Mouse (Mus musculus): ENCODE data around the gene Krtcap3. TPM values are rescaled to one million over a fixed set of nuclear protein-coding genes. Genes with fewer than 3 reads are reported as not detected.

The Krtcap3 gene
- polyA plus RNA-seq, 1 experiment from 2014 or later, result 71.9 TPM

GRCm38 (mm10) chr5:31298486-31298885, 47.0 kb downstream of the Krtcap3 start:
- no peak overlapping the region for H3K4me3 ChIP-seq (ENCODE audit: low read depth, low read length)
- no peak overlapping the region for H3K4me2 ChIP-seq (ENCODE audit: low read length)
- DNase-seq (ENCODE audit: low spot score), result no peak
- H3K9me3 ChIP-seq (ENCODE audit: control insufficient read depth, low read length), result no peaks in the 10 kb centered on the region
- H3K27ac ChIP-seq (ENCODE audit: low read depth), result no peak overlapping the region
- H3K4me1 ChIP-seq (replicated peaks; ENCODE audit: control insufficient read depth, insufficient read depth, low read length), result peaks cover 9% of the 10 kb centered on the region
- ATAC-seq (replicated peaks; ENCODE audit: low FRiP score, low TSS enrichment, low read depth), result no peak
- H3K9ac ChIP-seq (ENCODE audit: low read length), result no peak overlapping the region
- peaks cover 12% of the 10 kb centered on the region for H3K36me3 ChIP-seq (ENCODE audit: control insufficient read depth, insufficient read depth, low read length)
- no peaks in the 10 kb centered on the region for H3K27me3 ChIP-seq (replicated peaks; ENCODE audit: control insufficient read depth, insufficient read depth, low read length)
- WGBS, result 45% methylated on average over 2 of the region's 2 CpGs

- Histone ChIP-seq H3K4me1 (replicated peaks; ENCODE audit: control insufficient read depth, insufficient read depth, low read length) (no peaks in the 10 kb centered on the region), H3K27me3 (replicated peaks; ENCODE audit: control insufficient read depth, insufficient read depth, low read length) (no peaks in the 10 kb centered on the region), H3K4me2 (ENCODE audit: low read length) (no peak overlapping the region), H3K27ac (ENCODE audit: low read depth) (no peak overlapping the region), H3K9me3 (ENCODE audit: control insufficient read depth, low read length) (no peaks in the 10 kb centered on the region), H3K4me3 (ENCODE audit: low read depth, low read length) (no peak overlapping the region), H3K36me3 (ENCODE audit: control insufficient read depth, insufficient read depth, low read length) (no peaks in the 10 kb centered on the region), H3K9ac (ENCODE audit: low read length) (no peak overlapping the region)
- no peak for DNase-seq (ENCODE audit: low spot score)
- 70% methylated on average over 8 of the region's 8 CpGs for WGBS
- ATAC-seq (replicated peaks; ENCODE audit: low FRiP score, low TSS enrichment, low read depth), result no peak
These were observed 50.4 kb downstream of the Krtcap3 start for GRCm38 (mm10) chr5:31301866-31302265.

Other genes starting within 250 kb of the Krtcap3 start
- gene Atraid, start 203.4 kb upstream of the Krtcap3 start, polyA plus RNA-seq (2014; fragmentation: Nextera tagmentation; extraction: Ambion mirVana), result 170 and 178 TPM in 2 replicates
- gene Slc5a6, start 202.8 kb upstream of the Krtcap3 start, polyA plus RNA-seq (2014; fragmentation: Nextera tagmentation; extraction: Ambion mirVana), result 12.2 and 12.3 TPM in 2 replicates
- gene Cad, start 196.9 kb upstream of the Krtcap3 start, polyA plus RNA-seq (2014; fragmentation: Nextera tagmentation; extraction: Ambion mirVana), result 31.2 and 32.4 TPM in 2 replicates
- not detected in 2 replicates for gene Dnajc5g, start 145.4 kb upstream of the Krtcap3 start, polyA plus RNA-seq (2014; fragmentation: Nextera tagmentation; extraction: Ambion mirVana)
- gene Slc30a3, start 143.5 kb upstream of the Krtcap3 start, polyA plus RNA-seq (2014; fragmentation: Nextera tagmentation; extraction: Ambion mirVana), result 0.20 and 0.23 TPM in 2 replicates
- gene Trim54, start 135.0 kb upstream of the Krtcap3 start, polyA plus RNA-seq (2014; fragmentation: Nextera tagmentation; extraction: Ambion mirVana), result not detected in 2 replicates
- not detected in 2 replicates for gene Ucn, start 112.9 kb upstream of the Krtcap3 start, polyA plus RNA-seq (2014; fragmentation: Nextera tagmentation; extraction: Ambion mirVana)
- gene Mpv17, start 97.4 kb upstream of the Krtcap3 start, polyA plus RNA-seq (2014; fragmentation: Nextera tagmentation; extraction: Ambion mirVana), result 62.2 and 72.5 TPM in 2 replicates
- 1.3 TPM in 2 replicates for gene Gm29609, start 71.8 kb upstream of the Krtcap3 start, polyA plus RNA-seq (2014; fragmentation: Nextera tagmentation; extraction: Ambion mirVana)
- gene Gtf3c2, start 71.5 kb upstream of the Krtcap3 start, polyA plus RNA-seq (2014; fragmentation: Nextera tagmentation; extraction: Ambion mirVana), result 70.3 and 74.9 TPM in 2 replicates
- gene Snx17, start 58.5 kb upstream of the Krtcap3 start, polyA plus RNA-seq (2014; fragmentation: Nextera tagmentation; extraction: Ambion mirVana), result 127 and 134 TPM in 2 replicates
- 63.6 and 65.0 TPM in 2 replicates for gene Eif2b4, start 58.3 kb upstream of the Krtcap3 start, polyA plus RNA-seq (2014; fragmentation: Nextera tagmentation; extraction: Ambion mirVana)
- 5.1 and 5.2 TPM in 2 replicates for gene Zfp513, start 49.4 kb upstream of the Krtcap3 start, polyA plus RNA-seq (2014; fragmentation: Nextera tagmentation; extraction: Ambion mirVana)
- 139 and 145 TPM in 2 replicates for gene Ppm1g, start 31.0 kb upstream of the Krtcap3 start, polyA plus RNA-seq (2014; fragmentation: Nextera tagmentation; extraction: Ambion mirVana)
- gene Nrbp1, start 10.8 kb upstream of the Krtcap3 start, polyA plus RNA-seq (2014; fragmentation: Nextera tagmentation; extraction: Ambion mirVana), result 138 and 158 TPM in 2 replicates
- gene Gm9970, start 10.5 kb upstream of the Krtcap3 start, polyA plus RNA-seq (2014; fragmentation: Nextera tagmentation; extraction: Ambion mirVana), result 0.48 and 0.60 TPM in 2 replicates
- 29.5 and 30.6 TPM in 2 replicates for gene Ift172, start 39.4 kb downstream of the Krtcap3 start, polyA plus RNA-seq (2014; fragmentation: Nextera tagmentation; extraction: Ambion mirVana)
- gene Fndc4, start 44.4 kb downstream of the Krtcap3 start, polyA plus RNA-seq (2014; fragmentation: Nextera tagmentation; extraction: Ambion mirVana), result 39.9 and 41.9 TPM in 2 replicates
- 0.42 and 0.60 TPM in 2 replicates for gene Gckr, start 45.8 kb downstream of the Krtcap3 start, polyA plus RNA-seq (2014; fragmentation: Nextera tagmentation; extraction: Ambion mirVana)
- gene Zfp512, start 200.7 kb downstream of the Krtcap3 start, polyA plus RNA-seq (2014; fragmentation: Nextera tagmentation; extraction: Ambion mirVana), result 43.7 and 48.4 TPM in 2 replicates
- gene 4930548H24Rik, start 234.0 kb downstream of the Krtcap3 start, polyA plus RNA-seq (2014; fragmentation: Nextera tagmentation; extraction: Ambion mirVana), result 0.07 TPM in 1 of 2 replicates, not detected in the other
- gene Gpn1, start 243.1 kb downstream of the Krtcap3 start, polyA plus RNA-seq (2014; fragmentation: Nextera tagmentation; extraction: Ambion mirVana), result 65.4 and 66.3 TPM in 2 replicates